Mouse (Mus musculus): Measurements from ENCODE around the gene Dcdc2b.

DNA sequence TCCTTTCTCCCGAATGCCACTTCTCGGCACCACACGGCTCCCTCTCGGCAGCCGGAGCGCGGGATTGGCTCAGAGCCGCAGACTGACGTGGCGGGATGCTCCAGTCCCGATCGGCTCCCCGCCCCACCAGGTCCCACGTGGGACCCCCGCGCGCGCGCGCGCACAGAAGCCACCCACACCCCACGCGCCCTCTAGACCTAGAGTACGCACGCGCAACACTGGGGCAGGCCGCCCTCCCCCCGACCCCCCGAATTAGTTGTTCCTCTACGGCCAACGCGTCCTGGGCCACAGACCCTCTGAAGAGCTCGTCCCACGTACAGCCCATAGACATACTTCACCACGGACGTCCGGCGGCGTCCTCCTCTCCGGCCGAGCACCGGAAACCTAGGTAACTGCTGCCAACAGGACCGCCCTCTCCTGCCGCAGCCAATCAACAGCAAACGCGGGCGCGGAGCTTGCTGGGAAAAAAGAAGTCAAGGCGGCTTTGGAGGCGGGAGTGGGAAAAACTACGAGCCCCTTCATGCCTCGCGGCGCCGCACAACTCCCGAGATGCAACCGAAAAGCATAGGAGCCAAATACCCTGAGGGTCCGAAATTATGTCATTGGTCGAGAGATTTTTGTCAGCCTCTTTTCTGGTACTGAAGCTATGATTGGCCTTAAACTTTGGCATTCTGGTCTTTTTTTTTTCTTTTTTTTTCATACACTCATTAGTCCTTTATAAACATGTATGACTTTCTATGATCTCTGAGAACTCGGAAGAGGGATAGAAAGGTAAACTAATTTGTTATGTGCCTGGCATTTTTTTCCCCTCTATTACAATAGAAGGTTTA lies 26.8 kb upstream of the Dcdc2b start, which contains the start of gene Txlna:
- TF ChIP-seq CTCF (conservative IDR thresholded peaks at IDR 0.05; ENCODE audit: low read length) = no peak
- TF ChIP-seq NANOG (IDR thresholded peaks at IDR 0.05; ENCODE audit: borderline replicate concordance, low read length) = no peak
- TF ChIP-seq POU5F1 (IDR thresholded peaks at IDR 0.05; ENCODE audit: borderline replicate concordance, low read length) = no peak

Measured in E14TG2a.4 (cell line).